Mouse (Mus musculus) embryonic stem cell, embryonic (primary cell): ENCODE data around the gene Eif2b4.

Source experiments
- CTCF ChIA-PET, 4 experiments: fragments of 300-600 bp in 2 of 4; fragments of 350-600 bp in 2 of 4; sonication (Branson Sonifier 250); formaldehyde crosslinking; loops; one replicate each; lab custom pipeline; 2022; ENCODE audit warnings: inconsistent platforms in 2 of 4; lab: Charles Lee
- POLR2A ChIA-PET, 4 experiments: fragments of 300-600 bp in 2 of 4; fragments of 350-600 bp in 2 of 4; sonication (Branson Sonifier 250); formaldehyde crosslinking; loops; one replicate each; lab custom pipeline; 2022; ENCODE audit warnings: antibody characterized with exemption in 4 of 4, inconsistent platforms in 1 of 4; lab: Charles Lee

Gene Eif2b4

GRCm38 (mm10) chr5:31193631-31194281 is 526 bp upstream of the Eif2b4 start:
- ChIA-PET POLR2A (interaction anchor here (0.6 to 17.1 kb wide), 48 partner anchors 8 to 481 kb away, joined by 3 to 263 read pairs (median 8); partner anchors contain the start of genes Gm29609 (in 4 of the 4), Gtf3c2 (in 4 of the 4), Zfp513 (in 4 of the 4) and Atraid (in 2 of the 4)), CTCF (interaction anchor here (0.5 to 2.2 kb wide), 11 partner anchors 9 to 1825 kb away, joined by 3 to 14 read pairs (median 4); partner anchors contain the start of genes Gm29609 (in 2 of the 4), Gtf3c2 (in 2 of the 4), Ywhah (in 1 of the 4) and Zfp512 (in 1 of the 4))

GRCm38 (mm10) chr5:31192045-31192938 is 938 bp downstream of the Eif2b4 start:
- POLR2A ChIA-PET: interaction anchor here (0.6 to 17.1 kb wide), 50 partner anchors 9 to 1593 kb away, joined by 3 to 263 read pairs (median 6); partner anchors contain the start of genes Gm29609 (in 4 of the 4), Gtf3c2 (in 4 of the 4), Zfp513 (in 4 of the 4) and Atraid (in 3 of the 4)
- CTCF ChIA-PET: interaction anchor here (0.6 to 2.2 kb wide), 15 partner anchors 10 to 277 kb away, joined by 3 to 14 read pairs (median 4); partner anchors contain the start of genes Gm29609 (in 2 of the 4), Gtf3c2 (in 2 of the 4) and Zfp513 (in 1 of the 4)

- ChIA-PET CTCF (interaction anchor here in 3 of 4 experiments (0.5 to 1.6 kb wide), 12 partner anchors 10 to 1547 kb away, joined by 3 to 7 read pairs (median 4); partner anchors contain the start of genes Gm29609 (in 3 of the 3), Gtf3c2 (in 3 of the 3), Zfp513 (in 2 of the 3) and Atraid (in 1 of the 3)), POLR2A (interaction anchor here in 3 of 4 experiments (0.6 to 17.1 kb wide), 16 partner anchors 8 to 283 kb away, joined by 3 to 263 read pairs (median 4); partner anchors contain the start of genes Gm29609 (in 3 of the 3), Gtf3c2 (in 3 of the 3), Zfp513 (in 3 of the 3) and Slc5a6 (in 2 of the 3))
These were observed 3.0 kb downstream of the Eif2b4 start for GRCm38 (mm10) chr5:31190201-31190600.

- CTCF ChIA-PET: interaction anchor here in 3 of 4 experiments (0.9 to 1.6 kb wide), 4 partner anchors 136 to 140 kb away, joined by 3 to 7 read pairs (median 5); partner anchors contain the start of genes Atraid (in 1 of the 3) and Slc5a6 (in 1 of the 3)
- POLR2A ChIA-PET: interaction anchor here in 3 of 4 experiments (0.6 to 5.9 kb wide), 14 partner anchors 9 to 985 kb away, joined by 3 to 48 read pairs (median 4); partner anchors contain the start of genes Zfp513 (in 2 of the 3), Gm29609 (in 1 of the 3) and Gtf3c2 (in 1 of the 3)
These were observed 4.9 kb downstream of the Eif2b4 start for GRCm38 (mm10) chr5:31188223-31188840.

- ChIA-PET CTCF (no interaction called here), POLR2A (interaction anchor here in 3 of 4 experiments (0.7 to 5.9 kb wide), 5 partner anchors 11 to 1089 kb away, joined by 3 to 48 read pairs (median 4); partner anchors contain the start of gene Zfp513 (in 1 of the 3))
These were observed 9.6 kb downstream of the Eif2b4 start for GRCm38 (mm10) chr5:31183678-31184077.

GRCm38 (mm10) chr5:31181183-31181770 is 12.0 kb downstream of the Eif2b4 start:
- POLR2A ChIA-PET: interaction anchor here (0.5 to 3.9 kb wide), 36 partner anchors 10 to 295 kb away, joined by 3 to 263 read pairs (median 13); partner anchors contain the start of genes Eif2b4 (in 4 of the 4), Snx17 (in 4 of the 4), Zfp513 (in 4 of the 4) and Atraid (in 2 of the 4)
- CTCF ChIA-PET: interaction anchor here in 2 of 4 experiments (2.5 to 2.8 kb wide), 2 partner anchors 9 to 11 kb away, joined by 7 to 14 read pairs; partner anchors contain the start of genes Eif2b4 (in 1 of the 2) and Snx17 (in 1 of the 2)

- CTCF ChIA-PET: interaction anchor here (0.6 to 2.8 kb wide), 13 partner anchors 10 to 272 kb away, joined by 3 to 14 read pairs (median 4); partner anchors contain the start of genes Eif2b4 (in 2 of the 4), Snx17 (in 2 of the 4), Atraid (in 1 of the 4) and Slc5a6 (in 1 of the 4)
- POLR2A ChIA-PET: interaction anchor here (0.6 to 3.9 kb wide), 107 partner anchors 8 to 1681 kb away, joined by 3 to 263 read pairs (median 4); partner anchors contain the start of genes Eif2b4 (in 4 of the 4), Snx17 (in 4 of the 4), Zfp513 (in 4 of the 4) and Agbl5 (in 3 of the 4)
These were observed 13.2 kb downstream of the Eif2b4 start, which contains the start of the genes Gm29609 and Gtf3c2 for GRCm38 (mm10) chr5:31179766-31180630. Gene Gm29609 (minus strand): TSS chr5:31179911. Gene Gtf3c2 (minus strand): TSS chr5:31180144.

- ChIA-PET CTCF (interaction anchor here (0.6 to 2.8 kb wide), 11 partner anchors 11 to 273 kb away, joined by 3 to 14 read pairs (median 4); partner anchors contain the start of genes Eif2b4 (in 2 of the 4), Snx17 (in 2 of the 4), Atraid (in 1 of the 4) and Slc5a6 (in 1 of the 4)), POLR2A (interaction anchor here (0.6 to 3.9 kb wide), 95 partner anchors 8 to 1279 kb away, joined by 3 to 263 read pairs (median 5); partner anchors contain the start of genes Eif2b4 (in 4 of the 4), Snx17 (in 4 of the 4), Zfp513 (in 4 of the 4) and Agbl5 (in 3 of the 4))
These were observed 13.9 kb downstream of the Eif2b4 start for GRCm38 (mm10) chr5:31179301-31179765.

GRCm38 (mm10) chr5:31168630-31169029 is 24.6 kb downstream of the Eif2b4 start:
- POLR2A ChIA-PET: interaction anchor here (0.7 to 13.8 kb wide), 14 partner anchors 9 to 120 kb away, joined by 3 to 141 read pairs (median 6); partner anchors contain the start of genes Gm29609 (in 4 of the 4), Gtf3c2 (in 4 of the 4), Mpv17 (in 2 of the 4) and Atraid (in 1 of the 4)
- CTCF ChIA-PET: interaction anchor here in 3 of 4 experiments (0.6 to 1.3 kb wide), 3 partner anchors 24 to 186 kb away, joined by 4 to 5 read pairs (median 4); partner anchors contain the start of genes Eif2b4 (in 1 of the 3) and Snx17 (in 1 of the 3)

- CTCF ChIA-PET: no interaction called here
These were observed 28.4 kb downstream of the Eif2b4 start for GRCm38 (mm10) chr5:31164878-31165277.

GRCm38 (mm10) chr5:31162462-31162861 is 30.8 kb downstream of the Eif2b4 start:
- ChIA-PET CTCF (interaction anchor here in 1 of 4 experiments (0.6 kb wide), 1 partner anchor 264 kb away, joined by 3 read pairs; no protein-coding TSS in a partner anchor), POLR2A (interaction anchor here in 3 of 4 experiments (1.0 to 13.8 kb wide), 21 partner anchors 7 to 114 kb away, joined by 3 to 141 read pairs (median 5); partner anchors contain the start of genes Mpv17 (in 3 of the 3), Gm29609 (in 2 of the 3), Gtf3c2 (in 2 of the 3) and Atraid (in 1 of the 3))

More at GRCm38 (mm10) chr5:31164878-31165277, 28.4 kb downstream of the Eif2b4 start:
- POLR2A ChIA-PET: interaction anchor here in 3 of 4 experiments (1.1 to 13.8 kb wide), 8 partner anchors 9 to 99 kb away, joined by 3 to 141 read pairs (median 4); partner anchors contain the start of genes Mpv17 (in 2 of the 3), Gm29609 (in 1 of the 3), Gtf3c2 (in 1 of the 3) and Ucn (in 1 of the 3)

- ChIA-PET POLR2A (interaction anchor here (0.7 to 11.5 kb wide), 39 partner anchors 8 to 247 kb away, joined by 3 to 141 read pairs (median 5); partner anchors contain the start of genes Ucn (in 3 of the 4), Cad (in 2 of the 4), Eif2b4 (in 2 of the 4) and Gm29609 (in 2 of the 4)), CTCF (interaction anchor here in 2 of 4 experiments (0.5 to 0.6 kb wide), 3 partner anchors 106 to 239 kb away, joined by 3 to 5 read pairs (median 4); partner anchors contain the start of gene Slc5a6 (in 1 of the 2))
These were observed 39.1 kb downstream of the Eif2b4 start, which contains the start of gene Mpv17 for GRCm38 (mm10) chr5:31154152-31154553. Gene Mpv17 (minus strand): TSS chr5:31154251.

- CTCF ChIA-PET: interaction anchor here in 2 of 4 experiments (0.5 to 0.6 kb wide), 2 partner anchors 105 to 239 kb away, joined by 3 to 4 read pairs; partner anchors contain the start of gene Slc5a6 (in 1 of the 2)
These were observed 39.6 kb downstream of the Eif2b4 start for GRCm38 (mm10) chr5:31153516-31154151.

More at GRCm38 (mm10) chr5:31153516-31154151, 39.6 kb downstream of the Eif2b4 start:
- POLR2A ChIA-PET: interaction anchor here (0.7 to 11.5 kb wide), 38 partner anchors 9 to 246 kb away, joined by 3 to 141 read pairs (median 4); partner anchors contain the start of genes Ucn (in 3 of the 4), Cad (in 2 of the 4), Eif2b4 (in 2 of the 4) and Gm29609 (in 2 of the 4)
